Mouse (Mus musculus): ENCODE measurements at regions not wholly inside any gene's neighbourhood (a gene's known extent, or its start where the extent isn't known, plus 50 kb on each side); places are given as distances from the start of the nearest gene placed in this dataset.

- no peak for DNase-seq (ENCODE audit: low spot score in 2 of 2)
Observed at GRCm38 (mm10) chr2:144895254-144895653, 71.8 kb downstream of the Scp2d1 start.

GRCm38 (mm10) chr2:144896430-144896829 is 73.0 kb downstream of the Scp2d1 start:
- peak in 1 of 2 experiments; percentile 47 for DNase-seq (ENCODE audit: low spot score in 2 of 2)

- peak; percentile 14 to 43 for DNase-seq (ENCODE audit: low spot score in 2 of 2)
Observed at GRCm38 (mm10) chr2:144906786-144907185, 83.3 kb downstream of the Scp2d1 start.

- no peak for DNase-seq (ENCODE audit: low spot score in 2 of 2)
Observed at GRCm38 (mm10) chr2:144945840-144946239, 122.4 kb downstream of the Scp2d1 start.

- no peak for DNase-seq (ENCODE audit: low spot score in 2 of 2)
Observed at GRCm38 (mm10) chr2:144946468-144946867, 123.0 kb downstream of the Scp2d1 start.

- no peak for DNase-seq (ENCODE audit: low spot score in 2 of 2)
Observed at GRCm38 (mm10) chr2:144949232-144949631, 125.8 kb downstream of the Scp2d1 start.
